Mouse (Mus musculus) heart, embryonic 13.5 days (tissue): ENCODE data around the gene Cdk10. TPM values are rescaled to one million over a fixed set of nuclear protein-coding genes. Genes with fewer than 3 reads are reported as not detected.

ENCODE experiments used
- ATAC-seq: fragments of 200-750 bp; cut with Nextera tagmentation; 2 replicates; pipeline ENCODE4 v1.8.0; 2017; ENCODE audit warnings: moderate TSS enrichment; ENCODE audit not compliant: insufficient number of reproducible peaks, low FRiP score, low TSS enrichment; ENCODE audit errors: extremely low read depth
- H3K27ac ChIP-seq: fragments of 300-500 bp; sonication (generic); replicated peaks from 2 replicates; pipeline ENCODE4 v1.5.1; 2015; ENCODE audit warnings: moderate library complexity, mild to moderate bottlenecking, inconsistent platforms
- H3K27me3 ChIP-seq: fragments of 300-500 bp; sonication (generic); replicated peaks from 2 replicates; pipeline ENCODE4 v1.6.1; 2015; ENCODE audit warnings: mild to moderate bottlenecking, inconsistent platforms
- H3K36me3 ChIP-seq: fragments of 300-500 bp; sonication (generic); 2 replicates; pipeline ENCODE4 v1.6.1; 2015; ENCODE audit warnings: mild to moderate bottlenecking, inconsistent platforms
- H3K4me1 ChIP-seq: fragments of 300-500 bp; sonication (generic); 2 replicates; pipeline ENCODE4 v1.6.1; 2015; ENCODE audit warnings: inconsistent platforms
- H3K4me2 ChIP-seq: fragments of 300-500 bp; sonication (generic); 2 replicates; pipeline ENCODE4 v1.6.1; 2015; ENCODE audit warnings: inconsistent platforms, mild to moderate bottlenecking, moderate library complexity
- H3K4me3 ChIP-seq: fragments of 300-500 bp; sonication (generic); 2 replicates; pipeline ENCODE4 v1.5.1; 2015; ENCODE audit warnings: moderate library complexity, mild to moderate bottlenecking, inconsistent platforms
- H3K9ac ChIP-seq: fragments of 300-500 bp; sonication (generic); 2 replicates; pipeline ENCODE4 v1.6.1; 2015; ENCODE audit warnings: inconsistent platforms, mild to moderate bottlenecking, moderate library complexity
- H3K9me3 ChIP-seq: fragments of 300-500 bp; sonication (generic); 2 replicates; pipeline ENCODE4 v1.6.1; 2016; ENCODE audit warnings: inconsistent platforms
- WGBS: fragments of 180-500 bp; shearing (Covaris S2); methylation state at CpG from one replicate; pipeline ENCODE4 v1.1.7; 2015; ENCODE audit warnings: mixed read lengths; 5-methylcytosine and 5-hydroxymethylcytosine counted together
- polyA plus RNA-seq: library from polyadenylated mRNA; unstranded; fragments of >200 nt; fragmentation: Nextera tagmentation; extraction: Ambion mirVana; gene quantifications from 2 replicates; pipeline ENCODE4 v1.2.1, GENCODE M21; 2015

Cdk10 gene
- polyA plus RNA-seq, 1 experiment from 2014 or later = 19.5 TPM

DNA sequence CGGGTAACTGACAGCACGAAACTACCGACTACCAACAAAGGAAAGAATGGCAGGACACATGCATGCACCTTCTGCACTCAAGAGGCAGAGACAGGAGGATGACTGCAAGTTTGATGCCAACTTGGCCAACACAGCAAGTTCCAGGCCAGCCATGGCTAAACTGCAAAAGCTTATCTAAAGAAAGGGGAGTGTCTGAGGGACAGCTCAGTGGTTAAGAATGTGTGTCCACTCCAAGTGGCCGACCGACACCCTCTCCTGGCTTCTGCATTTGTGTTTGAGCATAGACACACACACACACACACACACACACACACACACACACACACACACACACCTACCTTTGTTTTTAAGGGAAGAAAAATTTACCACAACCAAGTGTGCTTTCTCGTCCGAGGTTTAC is 53.8 kb downstream of the Cdk10 start:
- no peaks in the 10 kb centered on the region for H3K27me3 ChIP-seq
- peaks cover 48% of the 10 kb centered on the region for H3K36me3 ChIP-seq
- no peak overlapping the region for H3K9ac ChIP-seq
- H3K4me3 ChIP-seq = no peak overlapping the region
- WGBS = 54% methylated on average over 7 of the region's 7 CpGs
- H3K4me2 ChIP-seq = no peak overlapping the region
- H3K4me1 ChIP-seq = no peaks in the 10 kb centered on the region
- no peak overlapping the region for H3K27ac ChIP-seq
- no peak for ATAC-seq
- H3K9me3 ChIP-seq = no peaks in the 10 kb centered on the region

DNA sequence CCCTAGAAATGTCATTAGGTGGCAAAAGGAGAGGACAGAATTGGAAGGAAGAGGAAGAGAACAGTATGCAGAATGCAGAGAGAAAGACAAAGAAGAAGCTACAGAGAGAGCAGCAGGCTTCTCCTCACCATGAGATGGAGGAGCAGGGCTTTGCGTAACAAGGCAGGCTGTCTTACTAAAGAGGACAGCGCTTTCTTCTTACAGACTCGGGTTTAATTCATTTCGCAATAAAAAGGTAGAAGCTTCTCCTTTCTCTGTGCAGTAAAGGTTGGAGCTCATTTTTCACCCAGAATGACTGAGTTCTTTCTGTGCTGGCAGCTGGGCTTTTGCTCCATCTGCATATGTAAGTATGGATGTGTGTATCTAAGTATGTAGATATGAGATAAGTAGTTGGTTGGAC is 55.2 kb downstream of the Cdk10 start:
- ATAC-seq = no peak
- Histone ChIP-seq H3K27me3 (no peaks in the 10 kb centered on the region), H3K4me1 (peaks cover 11% of the 10 kb centered on the region), H3K36me3 (peaks cover 37% of the 10 kb centered on the region), H3K4me2 (no peak overlapping the region), H3K4me3 (no peak overlapping the region), H3K9ac (no peak overlapping the region), H3K27ac (no peak overlapping the region), H3K9me3 (no peaks in the 10 kb centered on the region)
- WGBS = 94% methylated on average over 4 of the region's 4 CpGs

DNA sequence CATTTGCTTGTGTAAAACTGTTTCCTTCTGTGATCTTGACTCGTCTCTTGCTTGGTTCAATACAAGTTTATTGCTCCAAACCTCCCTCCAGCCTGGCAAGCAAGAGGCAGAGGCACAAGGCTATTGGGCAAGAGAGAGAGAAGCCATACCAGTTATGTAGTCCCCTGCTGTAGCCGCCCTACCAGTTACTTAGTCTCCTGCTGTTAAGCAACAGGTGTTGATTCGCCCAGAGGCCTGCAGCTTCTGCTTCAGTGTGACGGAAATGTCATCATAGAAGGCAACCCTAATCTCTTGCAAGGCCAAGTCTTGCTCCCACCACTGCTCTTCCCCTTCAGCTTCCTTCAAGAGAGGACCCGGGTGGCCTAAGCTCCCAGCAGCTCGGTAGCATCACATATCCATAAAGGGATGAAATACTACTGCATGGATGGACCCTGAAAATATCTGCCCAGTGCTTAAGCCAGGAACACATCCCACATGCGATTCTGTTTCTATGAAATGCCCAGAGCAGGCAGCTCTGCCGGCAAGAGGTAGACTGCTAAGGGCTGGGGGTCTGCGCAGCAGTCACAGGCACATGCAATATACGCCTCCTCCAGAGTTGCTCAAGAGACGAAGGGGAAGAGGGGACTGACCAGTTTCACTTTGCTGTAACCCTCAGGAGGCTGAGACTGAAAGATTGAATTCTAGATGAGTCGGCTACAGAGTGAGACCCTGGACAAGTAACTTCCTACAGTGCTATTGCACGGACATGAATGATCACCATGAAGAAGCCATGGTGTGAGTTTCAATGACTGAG is 55.9 kb downstream of the Cdk10 start:
- H3K36me3 ChIP-seq = peaks cover 38% of the 10 kb centered on the region
- 85% methylated on average over 13 of the region's 13 CpGs for WGBS
- no peak overlapping the region for H3K27ac ChIP-seq
- H3K9ac ChIP-seq = no peak overlapping the region
- ATAC-seq = no peak
- H3K9me3 ChIP-seq = no peaks in the 10 kb centered on the region
- H3K27me3 ChIP-seq = no peaks in the 10 kb centered on the region
- H3K4me1 ChIP-seq = peaks cover 11% of the 10 kb centered on the region
- H3K4me2 ChIP-seq = no peak overlapping the region
- no peak overlapping the region for H3K4me3 ChIP-seq

Other genes starting within 250 kb of the Cdk10 start
- 18.8 and 20.3 TPM in 2 replicates for gene Ankrd11, start 182.6 kb upstream of the Cdk10 start, polyA plus RNA-seq
- gene Spg7, start 161.9 kb upstream of the Cdk10 start, polyA plus RNA-seq = 62.2 and 62.7 TPM in 2 replicates
- gene Rpl13, start 122.5 kb upstream of the Cdk10 start, polyA plus RNA-seq = 938 and 957 TPM in 2 replicates
- 0.19 and 0.24 TPM in 2 replicates for gene Cpne7, start 107.5 kb upstream of the Cdk10 start, polyA plus RNA-seq
- 4.0 and 7.5 TPM in 2 replicates for gene Sult5a1, start 66.5 kb upstream of the Cdk10 start, polyA plus RNA-seq
- gene Dpep1, start 38.6 kb upstream of the Cdk10 start, polyA plus RNA-seq = 2.5 and 3.3 TPM in 2 replicates
- gene Chmp1a, start 12.1 kb upstream of the Cdk10 start, polyA plus RNA-seq = 91.2 and 99.4 TPM in 2 replicates
- gene Spata33, start 12.0 kb upstream of the Cdk10 start, polyA plus RNA-seq = 3.7 TPM in 2 replicates
- gene Spata2l, start 11.4 kb downstream of the Cdk10 start, polyA plus RNA-seq = 3.1 and 3.2 TPM in 2 replicates
- gene Zfp276, start 29.4 kb downstream of the Cdk10 start, polyA plus RNA-seq = 12.7 and 13.5 TPM in 2 replicates
- 18.1 and 18.5 TPM in 2 replicates for gene Vps9d1, start 29.5 kb downstream of the Cdk10 start, polyA plus RNA-seq
- gene Fanca, start 93.7 kb downstream of the Cdk10 start, polyA plus RNA-seq = 17.0 and 17.5 TPM in 2 replicates
- 1.1 and 1.7 TPM in 2 replicates for gene Spire2, start 107.9 kb downstream of the Cdk10 start, polyA plus RNA-seq
- 136 and 141 TPM in 2 replicates for gene Tcf25, start 148.9 kb downstream of the Cdk10 start, polyA plus RNA-seq
- not detected in 2 replicates for gene Mc1r, start 182.3 kb downstream of the Cdk10 start, polyA plus RNA-seq
- 4.1 and 4.9 TPM in 2 replicates for gene Tubb3, start 186.6 kb downstream of the Cdk10 start, polyA plus RNA-seq
- gene Def8, start 198.7 kb downstream of the Cdk10 start, polyA plus RNA-seq = 30.4 and 31.1 TPM in 2 replicates